Mouse (Mus musculus) R1 (cell line): ENCODE measurements at regions not wholly inside any gene's neighbourhood (a gene's known extent, or its start where the extent isn't known, plus 50 kb on each side); places are given as distances from the start of the nearest gene placed in this dataset.

ENCODE experiments used
- DNase-seq: peaks from one replicate; pipeline ENCODE4 v3.0.0-alpha.2; 2018; ENCODE audit warnings: low read depth, low spot score

- no peak for DNase-seq
Observed at GRCm38 (mm10) chrX:61432276-61432675, 246.9 kb upstream of the Cdr1 start.

DNA sequence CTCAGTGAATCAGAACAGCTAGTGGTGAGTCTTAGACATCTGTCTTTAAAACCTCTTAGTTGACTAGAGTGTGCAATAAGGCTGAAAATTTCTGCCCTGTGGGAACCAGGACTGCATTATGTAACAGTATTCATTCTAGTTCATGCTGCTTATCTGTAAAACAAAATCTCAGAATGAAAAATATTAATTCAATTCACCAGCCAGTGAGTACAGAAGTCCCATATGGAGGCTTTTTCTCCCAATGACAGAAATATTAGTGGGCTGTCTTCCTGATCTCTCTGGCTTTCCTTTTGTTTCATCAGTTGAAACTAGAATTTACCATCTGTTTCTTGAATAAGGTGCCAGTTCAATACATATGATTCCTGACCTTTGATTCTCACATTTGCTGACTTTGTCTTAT lies 240.0 kb upstream of the Cdr1 start:
- DNase-seq: no peak

- DNase-seq: peak; percentile 76
Observed at GRCm38 (mm10) chrX:61393154-61393553, 207.8 kb upstream of the Cdr1 start.

DNA sequence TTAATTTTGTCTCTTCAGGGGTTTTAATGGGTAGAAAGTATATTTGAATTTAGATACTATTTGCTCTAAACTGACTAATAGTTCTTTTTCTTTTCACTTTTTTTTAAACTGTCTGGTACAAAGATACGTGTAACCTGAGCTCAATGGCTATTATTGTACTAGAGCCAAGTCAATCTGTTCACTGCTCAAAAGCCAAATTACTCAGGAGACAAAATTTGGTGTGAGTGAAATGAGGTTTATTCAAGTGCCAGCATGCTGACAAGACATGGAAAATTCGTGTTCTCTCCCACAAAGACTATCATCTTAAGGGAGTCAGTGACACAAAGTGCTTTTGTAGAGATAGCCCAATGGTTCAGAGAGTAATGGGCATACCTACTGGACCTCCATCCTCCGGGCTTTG lies 206.3 kb upstream of the Cdr1 start:
- DNase-seq: no peak
